Mouse (Mus musculus): ENCODE measurements around the gene Dph6.

DNA sequence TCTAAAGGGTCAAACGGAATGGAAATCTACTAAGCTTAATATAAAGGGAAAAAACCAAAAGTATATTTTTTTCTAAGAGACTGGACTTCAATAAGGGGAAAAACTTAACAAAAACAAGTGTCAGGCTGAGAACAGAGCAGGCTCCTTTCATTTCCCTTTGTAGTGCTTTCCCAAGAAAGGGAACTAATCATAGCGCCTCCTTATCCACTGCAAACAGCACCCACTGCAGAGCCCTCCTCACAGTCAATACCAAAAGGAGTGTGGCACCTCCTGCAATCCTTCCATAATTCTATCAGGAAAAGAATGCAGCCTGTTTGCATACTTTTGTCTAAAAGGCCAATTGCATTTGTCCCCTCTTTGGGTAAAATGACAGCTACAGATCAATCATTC is 32.2 kb downstream of the Dph6 start:
- TF ChIP-seq CTCF (IDR thresholded peaks at IDR 0.05; ENCODE audit: low read depth) (no peak), EP300 (IDR thresholded peaks at IDR 0.05; ENCODE audit: low read depth) (no peak)

Measured in liver, embryonic 14.5 days (tissue).